Mouse (Mus musculus) thymus, adult 2 months (tissue): ENCODE measurements around the gene Ntm. TPM values are rescaled to one million over a fixed set of nuclear protein-coding genes. Genes with fewer than 3 reads are reported as not detected.

Source experiments
- DNase-seq: peaks from one replicate; pipeline ENCODE4 v3.0.0; 2021
- H3K27ac ChIP-seq: fragments of 200-500 bp; 2 replicates; pipeline ENCODE4 v1.5.1; 2012; ENCODE audit warnings: low read length, control low read depth; ENCODE audit not compliant: control insufficient read depth, insufficient read depth
- H3K27me3 ChIP-seq: fragments of 200-500 bp; 2 replicates; pipeline ENCODE4 v1.6.1; 2012; ENCODE audit warnings: mild to moderate bottlenecking, low read length, moderate library complexity, mixed read lengths; ENCODE audit not compliant: control insufficient read depth, insufficient read depth
- H3K36me3 ChIP-seq: fragments of 200-500 bp; 2 replicates; pipeline ENCODE4 v1.6.1; 2012; ENCODE audit warnings: mild to moderate bottlenecking, low read length, moderate library complexity; ENCODE audit not compliant: control insufficient read depth, insufficient read depth
- H3K4me1 ChIP-seq: fragments of 200-500 bp; replicated peaks from 2 replicates; pipeline ENCODE4 v1.6.1; 2012; ENCODE audit warnings: low read length; ENCODE audit not compliant: control insufficient read depth, insufficient read depth
- H3K4me3 ChIP-seq: fragments of 200-500 bp; 2 replicates; pipeline ENCODE4 v1.5.1; 2012; ENCODE audit warnings: mild to moderate bottlenecking, low read length, control low read depth, moderate library complexity; ENCODE audit not compliant: control insufficient read depth, insufficient read depth
- CTCF ChIP-seq: fragments of 200-500 bp; IDR thresholded peaks from 2 replicates; pipeline ENCODE4 v1.5.1; 2012; ENCODE audit warnings: mild to moderate bottlenecking, control low read depth, low read length, moderate library complexity, borderline replicate concordance; ENCODE audit not compliant: control insufficient read depth, poor library complexity, insufficient read depth; ENCODE audit errors: extremely low read depth
- POLR2A ChIP-seq: fragments of 200-500 bp; IDR thresholded peaks from 2 replicates; pipeline ENCODE4 v1.6.1; 2012; ENCODE audit warnings: mild to moderate bottlenecking, low read length, control low read depth, moderate library complexity; ENCODE audit not compliant: control insufficient read depth, poor library complexity, insufficient read depth; ENCODE audit errors: extremely low read depth
- WGBS: fragments of 180-500 bp; shearing (Covaris S2); methylation state at CpG from one replicate; pipeline ENCODE4 v1.1.7; 2018; 5-methylcytosine and 5-hydroxymethylcytosine counted together
- polyA plus RNA-seq: library from polyadenylated mRNA; depleted of rRNA; stranded (reverse); fragments of >200 nt; gene quantifications from 2 replicates; pipeline ENCODE4 v1.2.3, GENCODE M21; 2012

The Ntm gene
- polyA plus RNA-seq, 1 experiment: 0.19 TPM

DNA sequence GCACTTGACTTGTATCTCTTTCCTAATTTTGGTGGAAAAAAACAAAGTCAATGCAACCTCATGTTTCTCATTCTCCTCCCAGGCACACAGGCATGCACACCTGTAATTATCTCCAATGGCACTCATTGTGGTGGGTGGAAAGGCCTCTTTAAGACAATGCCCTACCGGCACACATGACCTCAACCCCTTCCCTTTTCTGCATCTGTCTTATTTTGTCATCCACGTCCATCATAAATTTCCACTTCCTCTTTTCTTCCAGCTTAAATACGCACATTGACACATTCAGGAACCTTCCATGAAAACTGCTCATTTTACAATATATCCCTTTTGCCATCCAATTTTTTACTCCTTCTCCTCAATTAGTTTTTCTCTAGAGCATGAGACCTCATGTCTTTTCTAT lies 74.2 kb downstream of the Ntm start:
- DNase-seq: no peak
- no peak for TF ChIP-seq CTCF
- no peak for TF ChIP-seq POLR2A
- no peaks in the 10 kb centered on the region for H3K36me3 ChIP-seq
- H3K27ac ChIP-seq: no peak overlapping the region
- no peaks in the 10 kb centered on the region for H3K27me3 ChIP-seq
- H3K4me3 ChIP-seq: no peak overlapping the region
- 3% methylated on average over 3 of the region's 3 CpGs for WGBS
- H3K4me1 ChIP-seq: no peaks in the 10 kb centered on the region

DNA sequence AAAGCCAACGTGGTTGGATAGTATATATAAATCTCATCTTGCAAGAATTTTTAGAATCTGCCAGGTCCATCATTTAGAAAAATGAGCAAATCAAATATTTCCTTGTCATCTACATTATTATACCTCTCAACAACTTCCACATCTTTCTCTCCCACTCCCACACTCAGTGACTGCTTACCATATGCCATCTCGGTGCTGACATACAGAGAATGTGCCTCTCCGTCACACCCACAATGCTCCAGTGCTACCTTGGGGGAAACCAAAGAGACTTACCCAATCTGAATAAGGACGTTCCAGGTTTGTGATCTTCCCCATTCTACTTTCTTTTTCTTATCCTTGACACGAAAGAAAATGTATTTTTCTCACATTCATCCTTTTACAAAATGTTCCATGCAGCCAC lies 75.0 kb downstream of the Ntm start:
- WGBS: 89% methylated on average over 5 of the region's 5 CpGs
- Histone ChIP-seq H3K4me3 (no peak overlapping the region), H3K27me3 (no peaks in the 10 kb centered on the region), H3K27ac (no peak overlapping the region), H3K36me3 (no peaks in the 10 kb centered on the region), H3K4me1 (no peaks in the 10 kb centered on the region)
- DNase-seq: no peak
- no peak for TF ChIP-seq CTCF
- no peak for TF ChIP-seq POLR2A

DNA sequence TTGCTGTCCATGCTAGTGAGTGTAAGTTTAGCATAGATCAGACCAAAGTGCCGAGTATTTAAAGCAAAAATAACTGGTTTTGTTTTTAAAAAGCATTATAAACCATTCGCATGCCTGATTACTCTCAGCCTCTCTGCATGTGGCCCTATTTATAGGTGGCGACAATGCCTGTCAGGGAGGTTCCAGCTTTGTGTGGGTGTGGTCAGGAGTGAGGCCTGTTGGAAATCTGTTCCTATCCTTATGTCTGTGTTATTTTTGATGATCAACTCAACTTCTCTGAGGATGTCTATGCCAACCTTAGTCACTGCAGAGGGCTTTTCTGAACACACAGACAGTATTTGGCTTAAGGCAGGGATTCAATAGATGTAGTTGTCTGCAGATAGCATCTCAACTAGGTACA lies 78.9 kb downstream of the Ntm start:
- WGBS: 92% methylated on average over 3 of the region's 3 CpGs
- H3K4me1 ChIP-seq: no peaks in the 10 kb centered on the region
- no peak overlapping the region for H3K4me3 ChIP-seq
- no peak for TF ChIP-seq POLR2A
- no peak for TF ChIP-seq CTCF
- no peaks in the 10 kb centered on the region for H3K27me3 ChIP-seq
- DNase-seq: no peak
- H3K36me3 ChIP-seq: no peaks in the 10 kb centered on the region
- no peak overlapping the region for H3K27ac ChIP-seq

DNA sequence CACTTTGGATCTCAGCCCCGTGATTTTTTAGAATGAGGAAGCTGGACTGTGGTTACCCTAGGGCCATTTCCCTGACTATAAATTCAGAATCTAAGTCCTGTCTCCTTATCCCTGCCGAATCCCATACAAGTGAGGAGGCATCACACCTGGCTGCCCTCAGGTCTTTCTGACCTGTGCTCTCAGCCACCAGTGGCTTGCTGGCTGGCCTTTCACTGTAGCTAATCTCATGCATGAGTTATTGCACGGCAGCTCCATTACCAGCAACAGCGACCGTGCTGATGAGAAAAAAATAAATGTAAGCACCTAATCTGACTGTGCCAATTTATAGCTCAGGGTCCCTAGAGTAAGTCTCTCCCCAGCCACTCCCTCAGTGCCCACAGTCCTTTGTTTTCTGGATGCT lies 81.3 kb downstream of the Ntm start:
- WGBS: 65% methylated on average over 5 of the region's 5 CpGs
- no peak overlapping the region for H3K27ac ChIP-seq
- no peaks in the 10 kb centered on the region for H3K4me1 ChIP-seq
- no peak for DNase-seq
- H3K27me3 ChIP-seq: no peaks in the 10 kb centered on the region
- H3K4me3 ChIP-seq: no peak overlapping the region
- H3K36me3 ChIP-seq: no peaks in the 10 kb centered on the region
- no peak for TF ChIP-seq POLR2A
- no peak for TF ChIP-seq CTCF

DNA sequence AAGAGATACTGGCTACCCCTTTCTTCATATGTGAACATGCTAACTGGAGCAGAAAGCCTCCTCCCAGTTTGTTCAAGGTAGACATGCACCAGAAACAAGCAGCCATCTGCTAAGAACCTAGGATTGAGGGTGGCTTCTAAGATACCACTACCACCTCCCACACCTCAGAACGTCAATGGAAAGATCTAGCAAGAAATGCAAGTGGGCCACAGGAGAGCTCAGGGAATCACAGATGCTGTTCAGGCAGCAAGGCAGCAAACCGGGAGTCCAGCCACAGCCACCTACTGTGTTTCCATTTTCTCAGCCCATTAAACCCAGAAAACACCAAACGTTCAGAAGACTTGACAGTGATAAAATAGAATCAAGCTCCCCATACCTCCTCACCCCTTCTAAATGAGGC lies 85.4 kb downstream of the Ntm start:
- no peak for DNase-seq
- 88% methylated on average over 3 of the region's 3 CpGs for WGBS
- Histone ChIP-seq H3K4me3 (no peak overlapping the region), H3K36me3 (no peaks in the 10 kb centered on the region), H3K4me1 (no peaks in the 10 kb centered on the region), H3K27me3 (no peaks in the 10 kb centered on the region), H3K27ac (no peak overlapping the region)
- TF ChIP-seq POLR2A: no peak

DNA sequence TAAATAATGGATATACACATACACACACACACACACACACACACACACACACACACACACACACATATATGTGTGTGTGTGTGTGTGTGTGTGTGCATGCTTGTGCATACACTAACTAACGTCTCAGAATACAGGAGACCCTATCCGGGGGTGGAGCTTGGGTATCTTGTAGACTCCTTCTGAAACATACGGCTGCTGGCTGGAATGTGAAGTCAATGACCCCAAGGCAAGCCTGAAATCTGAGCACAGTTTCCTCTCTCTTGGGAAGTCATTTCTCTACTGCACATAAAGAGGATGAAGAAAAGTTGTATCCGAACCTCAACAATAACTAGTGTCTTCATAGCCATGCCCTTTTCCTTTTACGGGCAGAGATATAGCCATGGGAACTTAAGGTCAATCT lies 95.2 kb downstream of the Ntm start:
- no peaks in the 10 kb centered on the region for H3K4me1 ChIP-seq
- no peaks in the 10 kb centered on the region for H3K27me3 ChIP-seq
- TF ChIP-seq CTCF: no peak
- TF ChIP-seq POLR2A: no peak
- H3K4me3 ChIP-seq: no peak overlapping the region
- no peak for DNase-seq
- no peak overlapping the region for H3K27ac ChIP-seq
- H3K36me3 ChIP-seq: no peaks in the 10 kb centered on the region
- 97% methylated on average over 5 of the region's 5 CpGs for WGBS

DNA sequence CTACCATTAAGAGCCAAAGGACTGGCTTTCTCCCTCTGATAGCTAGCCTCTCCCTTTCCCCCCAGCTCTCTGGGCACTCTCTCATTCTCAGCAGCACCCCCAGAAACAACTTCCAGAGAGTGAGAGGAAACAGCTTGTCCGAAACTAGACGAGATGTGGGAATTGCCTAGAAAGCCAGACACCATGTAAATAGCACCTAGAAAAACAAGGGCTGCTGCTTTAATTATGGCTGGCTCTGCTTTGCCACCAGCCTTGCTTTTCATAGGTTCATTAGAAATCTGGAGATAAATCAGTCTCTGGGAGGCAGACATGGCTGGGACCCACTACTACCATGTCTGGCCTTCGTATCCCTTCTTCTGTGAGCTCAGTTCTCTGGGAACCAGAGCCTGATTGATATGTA lies 96.1 kb downstream of the Ntm start:
- no peak for DNase-seq
- whole genome bisulfite sequencing: 78% methylated on average over 3 of the region's 3 CpGs
- no peak overlapping the region for H3K4me3 ChIP-seq
- no peaks in the 10 kb centered on the region for H3K36me3 ChIP-seq
- H3K27ac ChIP-seq: no peak overlapping the region
- no peak for TF ChIP-seq CTCF
- TF ChIP-seq POLR2A: no peak
- no peaks in the 10 kb centered on the region for H3K4me1 ChIP-seq
- H3K27me3 ChIP-seq: no peaks in the 10 kb centered on the region

DNA sequence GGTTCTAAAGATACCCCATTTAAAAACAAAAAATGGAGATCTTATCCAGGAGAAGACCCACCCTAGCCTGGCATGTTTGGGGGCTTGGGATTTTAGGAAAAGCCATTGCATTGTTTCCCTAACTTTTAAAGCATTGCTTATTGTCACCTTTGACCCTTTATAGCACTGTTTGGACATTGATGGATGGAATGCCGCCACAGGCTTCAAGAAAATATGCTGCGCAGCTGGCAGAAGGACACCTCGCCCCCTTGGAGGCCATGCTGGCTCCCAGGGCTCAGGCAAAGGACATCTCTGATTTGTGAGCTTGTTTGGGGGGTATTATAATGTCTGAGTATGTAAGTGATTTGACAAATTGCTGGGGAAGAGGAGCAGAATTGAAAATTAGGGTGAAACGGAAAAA lies 96.8 kb downstream of the Ntm start:
- no peaks in the 10 kb centered on the region for H3K36me3 ChIP-seq
- no peaks in the 10 kb centered on the region for H3K27me3 ChIP-seq
- no peak for TF ChIP-seq POLR2A
- no peak for TF ChIP-seq CTCF
- no peak for DNase-seq
- H3K4me1 ChIP-seq: no peaks in the 10 kb centered on the region
- H3K4me3 ChIP-seq: no peak overlapping the region
- 81% methylated on average over 4 of the region's 4 CpGs for WGBS
- no peak overlapping the region for H3K27ac ChIP-seq
